Mouse (Mus musculus) bone marrow, adult 2 months (tissue): ENCODE results near the gene Nabp2. TPM values are rescaled to one million over a fixed set of nuclear protein-coding genes. Genes with fewer than 3 reads are reported as not detected.

ENCODE experiments used
- H3K27ac ChIP-seq: fragments of 200-500 bp; 2 replicates; pipeline ENCODE4 v1.5.1; 2012; ENCODE audit warnings: low read depth, mild to moderate bottlenecking, control low read depth, inconsistent platforms, low read length; ENCODE audit not compliant: control insufficient read depth, poor library complexity, insufficient read depth
- H3K4me1 ChIP-seq: fragments of 200-500 bp; 2 replicates; pipeline ENCODE4 v1.6.1; 2011; ENCODE audit warnings: low read length; ENCODE audit not compliant: control insufficient read depth, insufficient read depth
- H3K4me3 ChIP-seq: fragments of 200-500 bp; replicated peaks from 2 replicates; pipeline ENCODE3; 2011; ENCODE audit warnings: mild to moderate bottlenecking, low read depth, low read length, control low read depth; ENCODE audit not compliant: control insufficient read depth
- CTCF ChIP-seq: fragments of 200-500 bp; IDR thresholded peaks from 2 replicates; pipeline ENCODE4 v1.5.1; 2011; ENCODE audit warnings: low read length, control low read depth; ENCODE audit not compliant: control insufficient read depth, insufficient read depth
- POLR2A ChIP-seq: fragments of 200-500 bp; IDR thresholded peaks from 2 replicates; pipeline ENCODE4 v1.6.1; 2011; ENCODE audit warnings: low read depth, mild to moderate bottlenecking, control low read depth, low read length, borderline replicate concordance; ENCODE audit not compliant: control insufficient read depth
- WGBS: fragments of 180-500 bp; shearing (Covaris S2); methylation state at CpG from one replicate; pipeline ENCODE4 v1.1.7; 2018; 5-methylcytosine and 5-hydroxymethylcytosine counted together
- polyA plus RNA-seq: library from polyadenylated mRNA; stranded (reverse); fragments of >200 nt; gene quantifications from 2 replicates; pipeline ENCODE4 v1.2.4, GENCODE M21; 2011; ENCODE audit warnings: low replicate concordance; ENCODE audit not compliant: missing spikeins, insufficient read depth, insufficient read length

Gene Nabp2
- polyA plus RNA-seq, 1 experiment = 40.0 TPM

DNA sequence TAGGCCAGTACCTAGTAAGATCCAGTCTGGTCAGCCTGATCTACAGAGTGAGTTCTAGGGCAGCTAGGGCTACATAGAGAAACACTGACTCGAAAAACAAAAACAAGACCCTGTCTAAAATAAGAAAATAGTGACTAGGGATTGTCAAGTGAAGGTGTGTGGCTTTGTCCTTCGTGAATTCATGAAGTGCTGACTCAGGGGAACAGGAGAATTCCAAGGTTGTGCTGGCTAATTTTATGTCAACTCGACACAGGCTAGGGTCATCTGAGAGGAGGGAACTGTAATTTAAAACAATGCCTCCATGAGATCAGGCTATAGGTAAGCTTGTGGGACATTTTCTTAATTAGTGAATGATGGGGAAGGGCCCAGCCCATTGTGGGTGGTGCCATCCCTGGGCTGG, 43.2 kb upstream of the Nabp2 start:
- Histone ChIP-seq H3K4me3 (no peak overlapping the region), H3K27ac (no peak overlapping the region), H3K4me1 (peaks cover 2% of the 10 kb centered on the region; the same call in 1 of the 2 replicates)
- no peak for TF ChIP-seq CTCF
- 84% methylated on average over 3 of the region's 3 CpGs for WGBS

DNA sequence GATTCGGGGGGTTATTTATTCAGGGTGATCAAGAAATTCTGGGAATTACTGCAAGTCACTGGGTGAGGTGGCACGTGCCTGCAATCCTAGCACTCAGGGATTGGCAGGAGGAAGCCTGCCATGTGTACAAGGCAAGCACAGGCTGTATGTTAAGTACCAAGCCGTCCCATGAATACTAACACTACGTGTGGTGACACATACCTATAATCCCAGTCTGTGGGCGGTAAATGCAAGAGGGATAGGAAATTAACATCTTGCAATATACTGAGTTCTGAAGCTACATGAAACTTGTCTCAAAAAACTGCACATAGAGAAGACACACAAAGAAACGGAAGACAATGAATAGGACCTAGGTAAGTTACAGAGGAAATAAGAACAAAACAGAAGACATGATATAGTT, 39.7 kb upstream of the Nabp2 start:
- TF ChIP-seq POLR2A = no peak
- no peak for TF ChIP-seq CTCF
- Histone ChIP-seq H3K4me1 (peaks cover 2% of the 10 kb centered on the region; the same call in 1 of the 2 replicates), H3K4me3 (no peak overlapping the region), H3K27ac (no peak overlapping the region)
- WGBS = 79% methylated on average over 6 of the region's 6 CpGs

GRCm38 (mm10) chr10:128445407-128445806, 34.1 kb upstream of the Nabp2 start:
- TF ChIP-seq POLR2A = no peak
- TF ChIP-seq CTCF = no peak
- Histone ChIP-seq H3K4me3 (no peak overlapping the region), H3K27ac (no peak overlapping the region), H3K4me1 (no peaks in the 10 kb centered on the region)
- 22% methylated on average over 4 of the region's 4 CpGs for WGBS

GRCm38 (mm10) chr10:128444354-128444753, 33.1 kb upstream of the Nabp2 start:
- Histone ChIP-seq H3K4me1 (no peaks in the 10 kb centered on the region; the same call in 1 of the 2 replicates), H3K27ac (no peak overlapping the region), H3K4me3 (no peak overlapping the region)
- 55% methylated on average over 6 of the region's 6 CpGs for WGBS
- no peak for TF ChIP-seq CTCF
- TF ChIP-seq POLR2A = no peak

GRCm38 (mm10) chr10:128442718-128443117, 31.4 kb upstream of the Nabp2 start:
- TF ChIP-seq POLR2A (no peak), CTCF (no peak)
- Histone ChIP-seq H3K4me1 (peaks cover 4% of the 10 kb centered on the region), H3K4me3 (no peak overlapping the region), H3K27ac (no peak overlapping the region)
- 76% methylated on average over 1 of the region's 1 CpGs for WGBS

GRCm38 (mm10) chr10:128441324-128442119, 30.2 kb upstream of the Nabp2 start:
- Histone ChIP-seq H3K4me1 (peaks cover 6% of the 10 kb centered on the region), H3K4me3 (no peak overlapping the region), H3K27ac (no peak overlapping the region)
- 88% methylated on average over 10 of the region's 10 CpGs for WGBS
- TF ChIP-seq POLR2A (no peak), CTCF (no peak)

DNA sequence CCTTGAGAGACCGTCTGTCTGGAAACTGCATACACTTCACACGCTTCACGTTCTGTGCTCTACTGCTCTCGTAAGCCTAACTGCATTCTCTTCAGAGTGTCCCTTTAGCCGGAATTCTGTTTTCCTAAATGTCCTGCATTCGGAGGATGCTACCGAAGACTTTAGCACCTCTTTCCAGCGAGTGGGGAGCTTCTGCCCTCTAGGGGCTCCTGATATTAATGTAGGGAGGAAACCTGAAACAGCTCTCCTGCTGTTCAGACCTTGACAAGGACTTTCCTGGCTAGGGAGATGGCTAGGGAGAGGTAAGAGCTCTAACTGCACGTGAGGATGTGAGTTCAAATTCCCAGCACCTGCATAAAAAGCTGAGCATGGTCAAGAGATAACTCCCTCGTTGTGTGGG, 29.1 kb upstream of the Nabp2 start:
- Histone ChIP-seq H3K4me1 (peaks cover 6% of the 10 kb centered on the region), H3K27ac (no peak overlapping the region), H3K4me3 (no peak overlapping the region)
- TF ChIP-seq POLR2A (no peak), CTCF (peak; percentile 40; the same call in 1 of the 2 replicates)
- 54% methylated on average over 10 of the region's 10 CpGs for WGBS

- Histone ChIP-seq H3K4me1 (peaks cover 8% of the 10 kb centered on the region), H3K27ac (peak overlapping the region; percentile 81), H3K4me3 (no peak overlapping the region)
- TF ChIP-seq CTCF (no peak), POLR2A (no peak; the same call in 1 of the 2 replicates)
- 34% methylated on average over 10 of the region's 10 CpGs for WGBS
These were observed 27.5 kb upstream of the Nabp2 start for GRCm38 (mm10) chr10:128438675-128439279.

GRCm38 (mm10) chr10:128436376-128436775, 25.1 kb upstream of the Nabp2 start:
- Histone ChIP-seq H3K4me3 (no peak overlapping the region), H3K27ac (no peak overlapping the region), H3K4me1 (peaks cover 10% of the 10 kb centered on the region)
- WGBS = 70% methylated on average over 8 of the region's 8 CpGs
- no peak for TF ChIP-seq POLR2A
- no peak for TF ChIP-seq CTCF
